Mouse (Mus musculus) gastrocnemius, postnatal 10 days (tissue): ENCODE measurements around the gene Osbpl9. TPM values are rescaled to one million over a fixed set of nuclear protein-coding genes. Genes with fewer than 3 reads are reported as not detected.

Source experiments
- DNase-seq: peaks from one replicate; pipeline ENCODE4 v3.0.0; 2021; ENCODE audit warnings: mixed read lengths
- total RNA-seq, 2 experiments: library from RNA; stranded (reverse); gene quantifications; 2 replicates each; pipeline ENCODE4 v1.2.3; 2021

The Osbpl9 gene
- total RNA-seq, 2 experiments from 2014 or later = 93.6 to 98.0 TPM

DNA sequence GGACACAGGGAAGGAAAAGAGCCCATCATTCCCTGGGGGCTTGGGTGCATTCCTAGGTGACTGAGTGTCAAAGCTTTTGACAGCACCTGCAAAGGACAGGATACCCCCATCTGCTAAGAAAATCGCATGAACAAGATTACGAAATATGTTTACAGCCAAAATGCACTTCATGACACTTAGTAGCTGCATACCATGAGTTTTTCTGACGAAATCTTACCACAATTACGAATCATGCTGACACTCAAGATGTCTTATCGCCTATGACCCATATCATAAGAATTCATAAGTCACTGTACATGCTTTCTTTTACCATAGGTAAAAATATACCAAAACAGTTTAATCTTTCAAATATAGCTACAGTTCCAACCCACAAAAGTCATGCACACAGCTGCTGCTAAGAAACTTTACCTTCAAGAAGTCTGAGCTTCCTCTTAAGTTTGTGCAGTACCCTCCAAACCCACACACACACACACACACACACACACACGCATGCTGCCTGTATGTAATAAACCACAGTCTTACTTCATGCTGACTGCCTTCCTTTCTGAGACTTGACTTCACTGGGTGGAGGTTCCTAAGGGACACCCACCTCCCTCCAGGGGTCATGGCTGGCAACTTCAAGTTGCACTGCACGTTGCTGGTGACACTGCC is 65.5 kb downstream of the Osbpl9 start:
- DNase-seq = no peak

DNA sequence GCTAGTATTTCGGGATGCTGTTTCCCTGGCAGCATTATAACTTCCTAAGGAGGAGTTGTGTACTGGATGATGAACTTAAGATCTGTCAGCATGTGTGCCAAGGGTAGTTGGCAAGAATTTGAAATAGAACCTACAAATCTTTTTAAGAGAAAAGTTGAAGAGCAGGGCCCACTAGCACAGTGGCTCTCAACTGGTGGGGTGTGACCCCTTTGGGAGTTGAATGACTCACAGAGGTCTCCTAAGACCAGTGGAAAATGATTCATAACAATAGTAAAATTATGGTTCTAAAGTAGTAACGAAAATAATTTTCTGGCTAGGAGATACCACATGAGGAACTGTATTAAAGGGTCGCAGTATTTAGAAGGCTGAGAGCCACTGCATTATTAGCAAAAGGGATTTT is 67.1 kb downstream of the Osbpl9 start:
- DNase-seq = no peak

DNA sequence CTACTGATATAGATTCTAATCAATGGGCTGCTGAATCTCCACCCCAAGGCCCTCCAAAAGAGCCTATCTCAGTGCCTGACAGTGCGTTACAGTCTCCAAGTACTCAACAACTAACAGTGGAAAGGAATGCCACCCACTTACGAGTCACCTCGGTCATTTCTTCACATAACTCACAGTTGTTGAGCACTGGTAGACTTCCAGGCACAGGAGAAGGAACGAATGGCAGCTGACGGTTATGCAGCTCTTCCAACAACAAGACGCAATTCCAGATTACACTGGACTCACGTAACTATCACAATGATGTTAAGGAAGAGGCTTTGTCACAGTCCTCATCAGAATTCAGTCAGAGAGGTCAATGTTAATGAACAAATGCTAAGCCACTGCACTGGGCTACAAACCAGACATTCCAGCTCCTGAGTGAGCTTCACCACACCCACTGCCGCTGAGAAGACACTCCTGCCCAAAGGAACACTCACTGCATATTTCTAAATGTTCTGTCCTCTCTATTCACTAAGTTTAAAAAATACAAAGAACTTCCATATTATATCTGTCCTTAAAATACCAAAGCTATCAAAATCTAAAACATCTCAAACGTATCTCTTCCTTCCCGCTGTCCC is 70.7 kb downstream of the Osbpl9 start:
- no peak for DNase-seq

DNA sequence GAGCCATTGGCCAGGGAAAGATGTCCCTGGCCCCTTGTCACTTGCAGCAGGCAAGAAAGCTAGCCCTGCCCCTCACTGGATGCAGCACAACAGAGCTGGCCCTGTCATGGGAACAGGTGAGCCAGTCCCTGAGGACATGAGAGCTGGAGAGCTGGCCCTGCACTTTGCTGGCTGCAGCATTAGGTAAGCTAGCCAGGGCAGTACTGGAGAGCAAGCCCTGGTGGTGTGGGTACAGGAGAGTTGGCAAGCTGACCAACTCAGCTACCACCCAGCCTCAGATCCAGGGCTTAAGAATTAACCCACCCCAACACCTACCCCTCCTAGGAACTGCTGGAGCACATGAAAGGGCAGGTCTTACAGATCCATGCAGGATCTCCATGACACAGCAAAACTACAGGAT is 73.1 kb downstream of the Osbpl9 start:
- no peak for DNase-seq

DNA sequence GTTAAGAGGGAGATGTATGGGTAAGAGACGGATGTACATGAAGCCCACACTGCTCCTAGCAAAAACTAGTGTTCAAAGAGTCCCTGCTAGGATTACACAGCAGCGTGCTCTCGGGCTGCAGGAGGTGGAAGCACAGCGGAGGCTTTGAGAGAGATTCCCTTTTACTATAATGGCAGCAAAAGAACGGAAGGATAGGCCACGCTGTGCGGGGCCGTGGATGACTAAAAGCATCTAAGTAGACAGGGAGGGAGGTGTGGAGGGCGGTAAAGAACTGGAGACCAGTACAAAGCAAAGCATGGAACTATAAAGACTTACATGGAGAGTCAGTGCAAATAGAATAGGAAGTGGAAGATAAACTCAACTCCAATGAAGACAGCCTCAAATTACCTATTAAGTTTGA is 74.1 kb downstream of the Osbpl9 start:
- no peak for DNase-seq

DNA sequence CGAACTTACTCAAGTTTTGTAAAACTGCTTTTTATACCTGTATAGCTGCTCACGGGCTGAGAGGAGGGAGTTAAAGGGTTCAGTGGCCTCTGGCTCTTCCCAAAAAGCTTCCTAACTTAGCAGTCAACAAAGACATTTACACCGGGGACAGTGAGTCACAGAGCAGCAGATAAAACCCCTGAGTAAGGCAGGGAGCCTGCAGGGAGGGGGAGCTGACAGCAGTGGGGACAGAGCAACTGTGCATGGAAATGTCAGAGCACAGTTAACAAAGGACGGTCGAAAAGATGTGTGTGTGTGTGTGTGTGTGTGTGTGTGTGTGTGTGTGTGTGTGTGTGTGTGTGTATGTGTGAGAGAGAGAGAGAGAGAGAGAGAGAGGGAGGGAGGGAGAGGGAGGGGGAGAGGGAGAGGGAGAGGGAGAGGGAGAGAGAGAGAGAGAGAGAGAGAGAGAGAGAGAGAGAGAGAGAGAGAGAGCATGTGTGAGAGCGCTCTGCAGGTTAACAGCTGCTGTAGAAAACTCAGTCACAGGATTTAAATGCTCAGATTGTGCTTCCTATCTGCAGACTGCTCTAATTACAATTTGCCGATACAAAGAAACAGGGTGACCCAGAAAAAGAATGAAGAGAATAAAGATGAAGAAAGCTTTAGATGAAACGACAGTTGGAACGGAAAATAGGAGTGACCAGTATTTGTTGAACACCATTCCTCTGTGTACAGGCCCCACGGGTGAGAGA is 75.1 kb downstream of the Osbpl9 start:
- no peak for DNase-seq

DNA sequence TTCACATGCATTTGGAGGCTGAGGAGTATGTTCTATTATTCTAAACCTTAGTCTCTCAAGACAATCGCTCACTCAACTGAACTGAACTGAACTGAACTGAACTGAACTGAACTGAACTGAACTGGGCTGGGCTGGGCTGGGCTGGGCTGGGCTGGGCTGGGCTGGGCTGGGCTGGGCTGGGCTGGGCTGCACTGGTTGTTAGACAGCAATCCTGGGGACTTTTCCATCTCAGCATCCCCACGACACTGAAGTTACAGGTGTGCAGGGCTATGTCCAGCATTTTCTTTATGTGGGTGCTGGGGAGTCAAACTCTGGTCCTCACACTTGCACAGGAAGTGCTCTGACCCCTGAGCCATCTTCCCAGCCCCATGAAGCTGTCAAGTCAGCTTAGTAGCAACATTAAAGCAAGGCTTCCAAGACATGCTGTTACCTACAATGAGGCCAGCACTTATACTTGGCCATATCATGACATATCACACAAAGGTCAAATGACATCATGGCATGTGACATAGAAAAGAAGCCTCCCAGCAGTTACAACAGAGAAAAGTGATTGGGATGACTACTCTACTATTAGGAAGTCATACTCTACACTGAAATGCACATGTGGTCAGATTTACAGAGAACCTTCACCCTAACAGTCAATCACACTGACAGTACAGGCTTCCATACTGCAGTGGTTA is 76.2 kb downstream of the Osbpl9 start:
- DNase-seq = no peak

DNA sequence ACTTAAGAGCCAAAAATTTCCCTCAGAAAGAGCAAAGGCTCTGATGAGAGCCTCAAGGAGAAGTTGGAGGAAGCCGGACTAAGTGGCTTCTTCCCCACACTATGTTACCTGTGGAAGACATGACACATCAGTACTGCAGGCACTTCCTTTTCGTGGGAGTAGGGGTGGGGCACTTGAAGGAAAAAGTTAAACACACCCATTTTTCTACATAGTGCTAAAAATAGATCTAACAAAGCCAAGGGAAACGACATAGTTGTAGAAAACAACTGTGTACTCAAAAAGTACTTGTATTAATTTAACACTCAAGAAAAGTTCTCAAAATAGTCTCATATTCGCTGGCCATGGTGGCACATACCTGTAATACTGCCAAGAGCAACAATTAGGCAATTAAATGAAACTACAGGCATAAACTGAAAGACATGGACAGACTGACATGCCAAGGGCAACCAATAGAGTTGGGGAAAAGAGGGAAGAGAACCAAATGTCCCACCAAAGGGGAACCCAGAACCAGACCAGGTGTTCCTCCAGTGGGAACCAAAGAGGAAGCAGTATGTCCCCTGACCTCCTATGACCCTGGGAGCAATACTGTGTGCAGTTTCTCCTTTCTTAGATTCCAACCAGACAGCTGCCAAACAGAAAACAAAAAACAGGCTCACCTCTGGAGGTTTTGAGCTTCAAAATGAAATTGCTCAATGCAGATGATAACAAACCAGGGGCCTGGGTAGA is 79.1 kb downstream of the Osbpl9 start:
- no peak for DNase-seq

DNA sequence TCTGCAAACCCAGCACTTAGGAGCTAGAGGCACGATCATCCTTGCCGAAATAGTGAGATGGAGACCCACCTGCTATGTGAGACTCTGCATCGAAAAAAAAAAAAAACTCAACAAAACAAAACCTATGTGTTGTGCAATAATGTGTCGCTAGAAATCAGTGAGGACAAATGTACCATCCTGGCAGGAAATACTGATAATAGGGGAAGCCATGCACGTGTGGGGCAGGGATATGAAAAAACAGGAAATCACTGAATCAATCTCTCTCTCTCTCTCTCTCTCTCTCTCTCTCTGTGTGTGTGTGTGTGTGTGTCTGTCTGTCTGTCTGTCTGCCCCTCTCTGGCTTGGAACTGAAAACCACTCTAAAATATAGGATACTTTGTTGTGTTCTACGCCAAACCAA is 81.3 kb downstream of the Osbpl9 start:
- DNase-seq = no peak

DNA sequence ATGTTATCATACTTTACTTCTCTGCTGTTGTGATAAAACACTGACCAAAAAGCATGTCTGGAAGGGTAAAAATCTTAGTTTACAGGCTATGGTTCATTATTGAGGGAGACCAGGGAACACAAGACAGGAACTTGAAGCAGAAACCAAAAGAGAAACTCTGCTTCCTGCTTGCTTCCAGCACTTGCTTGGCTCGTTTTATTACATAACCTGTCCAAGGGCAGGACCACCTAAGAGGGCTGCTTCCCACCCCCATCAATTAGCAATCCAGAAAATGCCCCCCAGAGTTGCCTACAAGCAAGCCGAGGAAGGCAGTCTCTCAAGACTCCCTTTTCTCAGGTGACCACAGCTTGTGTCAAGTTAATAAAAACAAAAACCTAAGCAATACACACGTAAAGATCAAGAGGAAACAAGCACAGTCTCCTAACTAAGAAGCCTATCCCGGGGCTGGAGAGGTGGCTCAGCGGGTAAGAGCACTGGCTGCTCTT is 82.4 kb downstream of the Osbpl9 start:
- DNase-seq = no peak

DNA sequence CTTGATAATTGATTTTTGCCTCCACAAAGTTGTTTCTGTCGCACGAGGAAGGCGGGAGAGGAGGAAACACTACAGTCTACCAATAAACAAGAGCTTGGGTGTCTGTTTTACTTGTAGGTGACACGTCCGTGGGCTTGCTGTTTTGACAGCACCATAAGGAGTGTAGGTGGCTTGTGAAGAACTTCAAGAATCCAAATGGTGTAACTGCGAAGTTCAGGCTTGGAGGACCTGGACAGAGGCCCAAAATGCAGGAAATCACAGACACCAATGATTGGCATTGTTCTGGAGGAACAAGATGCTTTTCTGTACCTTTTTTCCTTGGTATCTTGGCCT is 83.8 kb downstream of the Osbpl9 start:
- no peak for DNase-seq

DNA sequence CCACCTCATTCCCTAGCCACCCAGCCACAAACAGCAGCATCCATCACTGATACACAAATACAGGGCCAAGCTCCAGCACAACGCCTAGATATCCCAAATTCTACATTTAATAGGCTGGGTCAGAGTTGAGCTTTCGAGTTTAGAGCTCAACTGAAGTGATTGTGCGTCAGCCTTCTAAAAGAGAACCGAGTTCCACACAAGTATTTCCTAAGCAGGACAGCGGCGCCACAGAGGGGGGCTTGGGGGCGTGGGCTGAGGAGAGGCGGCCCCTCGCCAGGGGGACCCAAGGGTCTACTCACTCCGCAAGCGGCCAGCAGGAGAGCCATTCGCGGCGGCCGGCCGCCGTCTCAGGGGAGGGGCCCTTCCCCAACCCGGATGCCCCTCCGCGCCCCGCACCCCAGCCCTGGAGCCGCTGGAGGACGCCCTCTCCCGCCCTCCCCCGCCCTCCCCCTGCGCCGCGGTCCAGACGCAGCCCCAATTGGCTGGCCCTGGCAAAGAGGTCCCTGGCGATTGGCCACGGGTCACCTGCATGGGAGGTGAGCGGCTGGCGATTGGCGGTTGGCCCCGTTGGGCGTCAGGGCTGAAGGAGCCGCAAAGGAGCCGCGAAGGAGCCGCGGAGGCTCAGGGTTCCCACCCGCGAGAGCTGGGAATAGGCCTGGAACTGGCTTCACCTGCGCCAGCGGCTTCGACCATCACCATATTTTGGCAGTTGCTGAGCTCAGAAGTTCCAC is 84.3 kb downstream of the Osbpl9 start:
- peak; percentile 89 for DNase-seq

DNA sequence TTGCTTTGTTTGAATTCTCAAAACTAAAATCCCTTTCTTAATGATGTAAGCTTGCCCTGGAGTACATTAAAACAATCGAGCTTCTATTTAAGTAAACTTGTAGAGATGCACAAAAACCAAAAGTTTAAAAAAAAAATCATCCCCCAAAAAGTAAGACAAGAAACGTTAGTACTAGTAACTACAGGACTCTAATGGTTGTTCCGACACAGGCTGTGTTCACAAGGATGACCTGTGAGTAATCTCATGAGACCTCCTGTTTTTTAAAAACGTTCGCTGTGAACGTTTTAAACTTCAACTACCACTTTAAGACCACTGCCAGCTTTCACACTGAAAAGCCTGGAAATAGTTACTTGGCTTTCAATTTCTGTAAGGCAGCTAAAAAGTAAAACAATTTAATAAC is 85.1 kb downstream of the Osbpl9 start:
- no peak for DNase-seq

DNA sequence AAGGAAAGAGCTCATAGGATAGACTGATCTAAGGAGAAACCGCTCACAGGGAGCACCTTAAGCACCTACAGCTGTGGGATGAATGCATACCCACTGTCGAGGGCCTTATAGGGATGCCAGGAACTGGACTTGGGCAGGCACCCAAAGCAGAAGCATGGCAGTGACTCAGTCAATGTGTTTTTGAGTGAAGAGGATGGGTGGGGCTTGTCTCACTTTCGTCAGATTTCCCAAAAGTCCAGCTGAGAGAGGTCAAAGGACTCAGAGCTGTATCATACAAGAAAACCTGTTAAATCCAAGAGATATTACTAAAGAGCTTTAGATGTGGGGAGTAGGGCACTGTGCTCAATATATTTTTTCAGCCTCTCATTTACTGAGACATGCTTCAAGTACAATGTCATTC is 85.6 kb downstream of the Osbpl9 start:
- DNase-seq = no peak

DNA sequence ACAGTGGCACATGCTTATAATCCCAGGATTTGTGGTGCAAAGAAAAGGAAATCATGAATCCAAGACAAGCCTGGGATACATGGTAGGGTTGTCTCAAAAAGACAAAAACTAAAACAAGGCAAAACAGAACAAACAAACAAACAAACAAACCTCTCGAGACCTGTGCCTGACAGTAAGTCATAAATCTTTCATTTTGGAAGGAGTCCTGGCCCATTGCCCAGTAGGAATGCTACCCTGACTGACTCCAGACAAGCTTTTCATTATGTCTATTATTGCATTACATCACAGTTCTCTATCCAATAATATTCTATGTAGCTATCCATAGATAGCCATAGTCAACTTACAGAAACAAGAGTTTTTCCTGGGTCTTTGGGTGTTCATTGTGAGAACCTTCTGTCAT is 86.3 kb downstream of the Osbpl9 start:
- DNase-seq = no peak

DNA sequence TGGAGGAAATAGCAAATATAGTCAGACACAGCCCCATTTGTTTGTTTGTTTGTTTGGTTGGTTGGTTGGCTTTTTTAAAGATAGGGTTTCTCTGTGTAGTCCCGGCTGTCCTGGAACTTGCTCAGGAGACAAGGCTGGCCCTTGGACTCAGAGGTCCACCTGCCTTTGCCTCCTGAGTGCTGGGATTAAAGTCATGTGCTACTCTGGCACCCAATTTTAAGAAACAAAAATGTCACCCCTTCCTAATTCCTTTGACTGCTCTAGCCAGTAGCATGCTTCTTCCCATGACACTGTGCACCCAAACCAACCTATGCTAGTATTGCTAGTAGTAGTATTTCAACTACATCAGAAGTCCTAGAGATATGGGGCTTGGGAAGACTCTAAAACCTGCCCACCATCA is 87.8 kb downstream of the Osbpl9 start:
- no peak for DNase-seq

DNA sequence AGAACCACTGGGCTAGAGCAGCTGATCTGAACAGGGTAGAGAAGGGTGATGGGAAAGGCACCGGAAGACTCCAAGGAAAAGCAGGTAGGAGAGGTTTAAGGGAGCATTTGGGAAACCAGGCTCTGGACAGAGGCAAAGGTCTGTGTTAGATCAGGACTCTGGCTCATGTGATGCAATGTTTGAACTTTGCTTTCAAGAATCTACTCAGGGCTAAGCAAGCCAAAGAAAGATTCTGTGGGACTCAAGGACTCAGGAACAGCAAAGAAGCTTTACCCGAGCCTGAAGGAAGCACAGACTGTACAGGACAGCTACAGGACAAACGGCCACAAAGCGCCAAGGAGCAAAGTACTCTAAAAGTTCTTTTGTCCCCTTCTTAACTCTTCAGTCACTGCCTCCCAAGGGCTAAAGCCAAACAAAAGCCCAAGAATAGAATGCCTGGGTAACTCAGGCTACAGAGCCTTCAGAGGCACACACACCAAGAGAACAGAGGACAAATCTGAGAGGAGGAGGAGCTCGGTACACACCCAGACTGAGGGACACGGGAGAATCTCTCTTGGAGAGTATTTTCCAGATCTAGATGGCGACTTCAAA is 89.1 kb downstream of the Osbpl9 start:
- DNase-seq = no peak

DNA sequence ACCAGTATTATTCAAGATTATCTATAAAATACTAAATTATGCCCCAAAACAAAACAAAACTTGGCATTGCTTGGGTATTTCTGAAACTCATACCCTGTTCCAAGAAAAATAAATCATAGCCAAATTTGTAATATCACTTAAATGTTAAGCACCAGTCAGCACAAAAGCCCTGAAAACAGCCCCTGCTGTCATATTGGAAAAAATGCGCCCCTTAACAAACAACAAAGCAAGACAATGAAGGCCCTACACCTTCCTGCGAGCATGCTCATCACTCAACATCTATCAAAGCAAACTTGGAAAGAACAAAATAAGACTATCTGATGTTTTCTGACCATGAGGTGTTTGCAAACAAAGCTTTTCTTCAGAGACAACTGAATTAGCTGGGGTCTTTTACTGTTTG is 91.1 kb downstream of the Osbpl9 start:
- DNase-seq = no peak

DNA sequence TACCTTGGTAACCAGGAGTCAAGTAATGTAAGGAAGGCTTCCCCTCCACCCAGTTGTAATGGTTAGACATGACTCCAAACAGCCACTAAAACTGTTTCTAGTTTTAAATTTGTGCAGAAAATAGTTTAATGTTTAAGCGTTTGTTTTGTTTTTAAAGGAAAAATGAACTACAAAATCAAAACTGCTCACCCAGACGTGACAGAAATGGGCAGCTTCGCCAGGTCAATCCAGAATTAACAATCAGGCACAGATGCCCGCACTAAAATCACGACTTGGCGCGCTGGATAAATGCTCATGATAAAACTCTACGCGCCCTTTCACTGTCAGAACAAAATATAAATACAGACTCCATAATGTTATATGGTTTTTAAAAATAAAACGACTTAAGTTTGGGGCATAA is 92.4 kb downstream of the Osbpl9 start:
- DNase-seq = no peak

DNA sequence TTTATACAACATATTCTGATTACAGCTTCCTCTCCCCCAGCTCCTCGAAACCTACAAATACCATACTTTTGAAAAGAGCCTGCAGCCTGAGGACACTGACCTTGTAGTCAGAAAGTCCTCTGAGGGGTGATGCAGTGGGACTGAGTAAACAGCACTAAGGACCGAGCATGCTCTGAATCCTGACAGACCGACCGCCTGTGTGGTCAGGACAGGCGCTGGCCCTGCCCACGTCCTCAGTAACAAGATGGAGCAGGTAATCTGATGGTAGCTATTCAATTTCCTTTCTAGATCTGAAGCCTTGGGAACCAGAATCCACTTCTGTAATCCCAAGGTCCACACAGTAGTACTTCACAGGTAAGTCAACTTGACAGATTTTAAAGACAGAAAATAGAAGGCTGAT is 93.1 kb downstream of the Osbpl9 start:
- DNase-seq = no peak

DNA sequence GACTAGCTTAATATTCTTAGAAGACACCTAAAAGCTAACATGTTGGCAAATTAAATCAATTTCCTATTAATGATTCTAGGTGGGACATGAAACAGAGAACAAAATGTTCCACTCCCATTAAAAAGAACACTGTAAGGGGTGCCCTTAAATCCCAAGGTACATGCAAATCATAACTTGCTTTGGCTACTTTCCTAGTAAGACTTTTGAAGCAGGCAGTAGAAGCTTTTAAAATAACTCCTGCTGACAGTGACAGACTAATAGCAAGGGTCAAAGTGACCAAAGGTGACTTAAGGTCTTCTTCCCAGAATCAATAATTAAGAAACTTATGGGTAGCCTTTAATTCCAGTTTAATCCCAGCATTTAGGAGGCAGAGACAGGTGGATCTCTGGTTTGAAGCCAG is 95.5 kb downstream of the Osbpl9 start:
- no peak for DNase-seq
